Mouse (Mus musculus): ENCODE measurements around the gene Hpse2. TPM values are rescaled to one million over a fixed set of nuclear protein-coding genes. Genes with fewer than 3 reads are reported as not detected.
A peak's percentile ranks its signal among the peaks of the same experiment; 100 is the strongest.
"Not testable (repeated sequence)": the region's sequence is repeated elsewhere in the genome, so short reads cannot be mapped to it uniquely, and the experiment has no call there.

The Hpse2 gene
- polyA plus RNA-seq, 1 experiment from 2014 or later, result 9.8 TPM

GRCm38 (mm10) chr19:42785562-42786220, 602.5 kb downstream of the Hpse2 start:
- no peaks in the 10 kb centered on the region for H3K36me3 ChIP-seq
- no peak overlapping the region for H3K4me2 ChIP-seq (replicated peaks)
- H3K9me3 ChIP-seq, result no peaks in the 10 kb centered on the region
- WGBS, result 65% methylated on average over 8 of the region's 8 CpGs
- H3K4me1 ChIP-seq, result 0 out of 2 replicates have a peak, but pooled peaks cover 3% of the 10 kb centered on the region
- H3K27ac ChIP-seq, result no peak overlapping the region
- ATAC-seq (ENCODE audit: low FRiP score, low read depth), result no peak
- no peak overlapping the region for H3K4me3 ChIP-seq
- no peak overlapping the region for H3K9ac ChIP-seq
- peaks cover 19% of the 10 kb centered on the region; the same call in 1 of the 2 replicates for H3K27me3 ChIP-seq

GRCm38 (mm10) chr19:42785129-42785528, 603.0 kb downstream of the Hpse2 start:
- Histone ChIP-seq H3K27me3 (peaks cover 19% of the 10 kb centered on the region; the same call in 1 of the 2 replicates), H3K27ac (no peak overlapping the region), H3K4me1 (0 out of 2 replicates have a peak, but pooled peaks cover 3% of the 10 kb centered on the region), H3K9ac (no peak overlapping the region), H3K36me3 (no peaks in the 10 kb centered on the region), H3K4me2 (replicated peaks) (no peak overlapping the region), H3K4me3 (no peak overlapping the region), H3K9me3 (no peaks in the 10 kb centered on the region)
- ATAC-seq (ENCODE audit: low FRiP score, low read depth), result no peak
- 40% methylated on average over 2 of the region's 2 CpGs for WGBS

GRCm38 (mm10) chr19:42780156-42780538, 608.0 kb downstream of the Hpse2 start:
- not testable (repeated sequence) for ATAC-seq (ENCODE audit: low FRiP score, low read depth); H3K9me3 ChIP-seq; H3K36me3 ChIP-seq; H3K4me1 ChIP-seq; H3K27me3 ChIP-seq
- H3K4me3 ChIP-seq, result peak overlapping the region; percentile 63
- H3K9ac ChIP-seq, result peak overlapping the region; percentile 67
- 49% methylated on average over 7 of the region's 7 CpGs for WGBS
- H3K27ac ChIP-seq, result peak overlapping the region; percentile 77; the same call in 1 of the 2 replicates
- peak overlapping the region; percentile 74 for H3K4me2 ChIP-seq (replicated peaks)

GRCm38 (mm10) chr19:42779531-42780155, 608.5 kb downstream of the Hpse2 start, which contains the start of gene Hps1:
Gene Hps1, minus strand, starts transcription at chr19:42779978.
- no peaks in the 10 kb centered on the region for H3K9me3 ChIP-seq
- peak within 1 kb of the TSS; percentile 74 for H3K4me2 ChIP-seq (replicated peaks)
- H3K27ac ChIP-seq, result peak within 1 kb of the TSS; percentile 77
- 0 out of 2 replicates have a peak, but pooled peaks cover 3% of the 10 kb centered on the region for H3K27me3 ChIP-seq
- peak within 1 kb of the TSS; percentile 67 for H3K9ac ChIP-seq
- H3K36me3 ChIP-seq, result no peaks in the 10 kb centered on the region; the same call in 1 of the 2 replicates
- peak; percentile 97 for ATAC-seq (ENCODE audit: low FRiP score, low read depth)
- peaks cover 6% of the 10 kb centered on the region; the same call in 1 of the 2 replicates for H3K4me1 ChIP-seq
- peak within 1 kb of the TSS; percentile 63 for H3K4me3 ChIP-seq
- whole genome bisulfite sequencing, result under 1% methylated on average over 43 of the region's 43 CpGs

GRCm38 (mm10) chr19:42777801-42778200, 610.4 kb downstream of the Hpse2 start:
- Histone ChIP-seq H3K4me3 (no peak overlapping the region), H3K4me1 (peaks cover 6% of the 10 kb centered on the region; the same call in 1 of the 2 replicates), H3K9ac (no peak overlapping the region), H3K4me2 (replicated peaks) (no peak overlapping the region), H3K36me3 (no peaks in the 10 kb centered on the region; the same call in 1 of the 2 replicates), H3K9me3 (no peaks in the 10 kb centered on the region), H3K27me3 (no peaks in the 10 kb centered on the region), H3K27ac (no peak overlapping the region)
- no peak for ATAC-seq (ENCODE audit: low FRiP score, low read depth)
- WGBS, result 79% methylated on average over 5 of the region's 5 CpGs

- Histone ChIP-seq H3K4me3 (no peak overlapping the region), H3K27ac (no peak overlapping the region), H3K36me3 (no peaks in the 10 kb centered on the region; the same call in 1 of the 2 replicates), H3K4me1 (peaks cover 6% of the 10 kb centered on the region; the same call in 1 of the 2 replicates), H3K4me2 (replicated peaks) (no peak overlapping the region), H3K9ac (no peak overlapping the region), H3K27me3 (no peaks in the 10 kb centered on the region), H3K9me3 (no peaks in the 10 kb centered on the region)
- ATAC-seq (ENCODE audit: low FRiP score, low read depth), result no peak
- WGBS, result 96% methylated on average over 1 of the region's 1 CpGs
Measured at GRCm38 (mm10) chr19:42776813-42777212, 611.3 kb downstream of the Hpse2 start.

- Histone ChIP-seq H3K36me3 (peaks cover 18% of the 10 kb centered on the region; the same call in 1 of the 2 replicates), H3K9ac (no peak overlapping the region), H3K4me1 (peaks cover 7% of the 10 kb centered on the region; the same call in 1 of the 2 replicates), H3K27ac (no peak overlapping the region), H3K9me3 (no peaks in the 10 kb centered on the region), H3K4me2 (replicated peaks) (no peak overlapping the region), H3K27me3 (no peaks in the 10 kb centered on the region), H3K4me3 (no peak overlapping the region)
- WGBS, result 79% methylated on average over 23 of the region's 23 CpGs
- ATAC-seq (ENCODE audit: low FRiP score, low read depth), result no peak
Measured at GRCm38 (mm10) chr19:42770141-42770872, 617.8 kb downstream of the Hpse2 start.

- H3K27me3 ChIP-seq, result no peaks in the 10 kb centered on the region
- peaks cover 12% of the 10 kb centered on the region for H3K4me1 ChIP-seq
- peaks cover 18% of the 10 kb centered on the region; the same call in 1 of the 2 replicates for H3K36me3 ChIP-seq
- H3K4me3 ChIP-seq, result no peak overlapping the region
- H3K9ac ChIP-seq, result no peak overlapping the region
- 82% methylated on average over 10 of the region's 10 CpGs for WGBS
- no peak overlapping the region for H3K27ac ChIP-seq
- no peak overlapping the region for H3K4me2 ChIP-seq (replicated peaks)
- no peak for ATAC-seq (ENCODE audit: low FRiP score, low read depth)
- H3K9me3 ChIP-seq, result no peaks in the 10 kb centered on the region
Measured at GRCm38 (mm10) chr19:42769648-42770047, 618.5 kb downstream of the Hpse2 start.

GRCm38 (mm10) chr19:42767361-42767760, 620.8 kb downstream of the Hpse2 start:
- no peaks in the 10 kb centered on the region for H3K27me3 ChIP-seq
- H3K4me3 ChIP-seq, result no peak overlapping the region
- H3K4me2 ChIP-seq (replicated peaks), result no peak overlapping the region
- no peak for ATAC-seq (ENCODE audit: low FRiP score, low read depth)
- H3K9ac ChIP-seq, result no peak overlapping the region
- H3K9me3 ChIP-seq, result no peaks in the 10 kb centered on the region
- H3K4me1 ChIP-seq, result peaks cover 24% of the 10 kb centered on the region
- no peak overlapping the region for H3K27ac ChIP-seq
- H3K36me3 ChIP-seq, result peaks cover 18% of the 10 kb centered on the region; the same call in 1 of the 2 replicates
- WGBS, result 75% methylated on average over 8 of the region's 8 CpGs

- WGBS, result 42% methylated on average over 10 of the region's 10 CpGs
Measured at GRCm38 (mm10) chr19:42764398-42764797, 623.8 kb downstream of the Hpse2 start.

GRCm38 (mm10) chr19:42756671-42757070, 631.5 kb downstream of the Hpse2 start:
- Histone ChIP-seq H3K36me3 (no peaks in the 10 kb centered on the region; the same call in 1 of the 2 replicates), H3K27ac (no peak overlapping the region), H3K9me3 (no peaks in the 10 kb centered on the region), H3K9ac (no peak overlapping the region), H3K4me2 (replicated peaks) (no peak overlapping the region), H3K4me3 (no peak overlapping the region), H3K27me3 (no peaks in the 10 kb centered on the region), H3K4me1 (peaks cover 37% of the 10 kb centered on the region)
- no peak for ATAC-seq (ENCODE audit: low FRiP score, low read depth)
- WGBS, result 89% methylated on average over 6 of the region's 6 CpGs

More at GRCm38 (mm10) chr19:42764398-42764797, 623.8 kb downstream of the Hpse2 start:
- H3K4me3 ChIP-seq, result no peak overlapping the region
- no peak overlapping the region for H3K9ac ChIP-seq
- H3K27me3 ChIP-seq, result no peaks in the 10 kb centered on the region
- ATAC-seq (ENCODE audit: low FRiP score, low read depth), result peak; percentile 75
- no peaks in the 10 kb centered on the region for H3K9me3 ChIP-seq
- H3K27ac ChIP-seq, result peak overlapping the region; percentile 79; the same call in 1 of the 2 replicates
- peak overlapping the region; percentile 15; the same call in 1 of the 2 replicates for H3K4me2 ChIP-seq (replicated peaks)
- H3K4me1 ChIP-seq, result peaks cover 17% of the 10 kb centered on the region
- peaks cover 8% of the 10 kb centered on the region; the same call in 1 of the 2 replicates for H3K36me3 ChIP-seq

All from limb, embryonic 13.5 days (tissue).